Mouse (Mus musculus) cerebellum, postnatal 25 days (tissue): Measurements from ENCODE around the gene Rnf38.

Experiments used
- DNase-seq, 2 experiments: peaks; one replicate each; pipeline ENCODE4 v3.0.0; 2021; ENCODE audit warnings: mixed read lengths in 2 of 2

The Rnf38 gene

DNA sequence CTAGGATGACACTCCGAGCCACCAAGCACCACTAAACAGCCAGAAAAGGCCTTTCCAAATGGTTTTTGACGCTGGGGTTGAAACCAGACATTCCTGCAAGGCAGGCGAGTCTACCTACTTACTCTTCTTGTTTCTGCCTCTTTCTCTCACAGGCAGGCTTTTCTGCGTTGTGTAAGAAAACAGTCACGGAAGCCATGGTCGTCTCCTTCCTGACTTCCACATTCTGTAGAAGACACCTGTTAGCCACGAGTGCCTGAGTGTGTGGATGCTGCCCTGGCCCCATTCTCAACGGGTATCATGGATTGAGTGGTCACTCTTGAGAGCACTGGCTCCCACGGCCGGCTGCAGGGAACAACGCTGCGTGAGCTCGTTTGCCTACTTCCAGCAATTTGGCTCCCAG, 118.5 kb downstream of the Rnf38 start:
- DNase-seq = no peak

DNA sequence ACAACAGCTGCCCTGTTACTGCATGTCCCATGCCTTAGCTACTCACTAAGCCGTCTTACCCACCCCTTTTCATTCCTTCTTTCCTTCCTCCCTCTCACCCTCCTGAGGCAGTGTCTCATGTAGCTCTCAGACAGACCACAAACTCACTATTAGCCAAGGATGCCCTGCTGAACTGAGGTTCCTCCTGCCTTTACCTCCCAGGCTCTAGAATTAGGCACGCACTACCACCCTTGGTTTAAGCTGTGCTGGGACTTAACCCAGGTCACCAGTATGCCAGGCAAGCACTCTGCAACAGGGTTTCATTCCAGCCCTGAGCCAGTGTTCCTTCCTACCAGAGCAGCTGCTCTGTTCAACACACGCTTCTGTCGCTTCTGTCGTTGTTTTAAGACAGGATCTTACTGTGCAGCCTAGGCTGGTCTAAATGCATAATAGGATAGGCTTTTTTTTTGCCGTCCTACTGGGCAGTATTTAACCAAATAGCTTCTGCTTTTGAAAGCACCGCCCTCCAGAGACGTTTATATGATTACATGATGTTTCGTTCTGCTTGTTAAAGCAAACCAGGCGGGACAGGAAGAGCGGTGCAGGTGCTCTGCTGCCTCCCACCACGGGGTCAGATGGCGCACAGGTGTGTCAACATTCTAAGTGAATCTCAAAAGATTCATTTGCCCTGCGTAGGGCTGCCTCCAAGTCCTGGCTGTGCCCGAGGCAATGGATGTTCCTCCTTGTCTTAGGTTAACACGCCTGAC, 120.0 kb downstream of the Rnf38 start:
- DNase-seq = no peak

GRCm38 (mm10) chr4:44112741-44113140, 120.8 kb downstream of the Rnf38 start:
- no peak for DNase-seq

GRCm38 (mm10) chr4:44110771-44111170, 122.8 kb downstream of the Rnf38 start:
- DNase-seq = no peak

DNA sequence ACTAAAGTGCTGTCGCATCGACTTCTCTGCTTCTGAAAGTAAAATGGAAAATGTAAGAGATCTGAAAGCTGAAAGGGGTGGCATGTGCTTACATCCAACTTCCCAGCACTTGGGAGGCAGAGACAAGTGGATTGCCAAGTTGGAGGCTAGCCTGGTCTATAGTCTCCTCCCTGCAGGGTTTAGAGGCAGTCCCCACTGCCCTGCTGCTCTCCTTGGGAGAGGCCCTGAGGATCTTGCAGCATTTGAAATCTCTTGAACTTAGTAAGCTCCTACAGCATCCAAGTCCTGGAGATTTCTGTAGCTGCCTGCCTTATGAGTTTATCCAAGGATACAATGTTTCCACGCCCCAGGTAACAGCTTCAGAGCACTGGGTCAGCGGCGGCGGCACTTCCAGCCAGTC, 125.3 kb downstream of the Rnf38 start:
- no peak for DNase-seq

- no peak for DNase-seq
Measured at GRCm38 (mm10) chr4:44107339-44107738, 126.2 kb downstream of the Rnf38 start.

DNA sequence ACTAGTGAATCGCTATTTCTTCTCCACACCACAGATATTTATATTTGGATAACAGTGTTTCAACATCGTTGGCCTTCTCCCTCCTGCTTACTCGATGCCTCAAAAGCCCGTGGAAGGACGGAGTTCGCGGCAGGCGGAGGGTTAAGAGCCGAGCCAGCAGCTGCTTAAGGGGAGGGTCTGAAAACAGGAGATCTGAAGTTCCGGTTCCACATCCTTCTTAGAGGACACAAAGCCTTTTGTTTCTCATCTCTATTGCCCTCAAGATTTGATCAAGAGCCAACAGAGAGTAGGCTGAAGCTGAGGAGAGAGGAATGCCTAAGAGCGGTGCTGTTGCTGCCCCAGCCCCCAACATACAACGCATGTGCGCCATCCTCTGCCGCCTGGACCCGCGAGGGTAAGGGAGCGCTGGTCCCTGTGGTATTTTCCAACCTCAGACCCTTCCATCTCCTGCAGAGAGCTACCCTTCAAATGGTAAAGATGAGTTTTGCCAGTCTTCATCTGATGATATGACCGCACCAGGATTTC, 127.2 kb downstream of the Rnf38 start:
- no peak for DNase-seq

- no peak for DNase-seq
Measured at GRCm38 (mm10) chr4:44104195-44104917, 129.2 kb downstream of the Rnf38 start.

DNA sequence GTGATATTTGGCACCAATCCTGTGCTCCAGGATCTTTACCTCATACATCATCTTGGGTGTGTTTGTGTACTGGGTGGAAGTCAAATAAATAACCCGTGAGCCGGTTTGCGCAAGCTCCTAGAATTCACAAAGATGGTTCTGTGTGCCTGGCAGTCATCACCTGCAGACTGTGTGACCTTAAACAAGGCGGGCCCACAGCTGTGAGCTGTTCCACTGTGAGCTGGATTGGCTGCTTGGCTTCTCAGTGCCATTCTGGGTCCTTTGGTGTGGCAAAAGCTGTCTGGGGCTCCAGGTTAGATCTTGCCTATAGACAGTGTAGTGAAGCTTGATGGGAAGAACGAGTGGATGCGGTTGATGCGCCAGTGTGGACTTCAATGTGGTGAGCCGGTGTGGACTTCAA, 130.0 kb downstream of the Rnf38 start:
- DNase-seq = no peak

DNA sequence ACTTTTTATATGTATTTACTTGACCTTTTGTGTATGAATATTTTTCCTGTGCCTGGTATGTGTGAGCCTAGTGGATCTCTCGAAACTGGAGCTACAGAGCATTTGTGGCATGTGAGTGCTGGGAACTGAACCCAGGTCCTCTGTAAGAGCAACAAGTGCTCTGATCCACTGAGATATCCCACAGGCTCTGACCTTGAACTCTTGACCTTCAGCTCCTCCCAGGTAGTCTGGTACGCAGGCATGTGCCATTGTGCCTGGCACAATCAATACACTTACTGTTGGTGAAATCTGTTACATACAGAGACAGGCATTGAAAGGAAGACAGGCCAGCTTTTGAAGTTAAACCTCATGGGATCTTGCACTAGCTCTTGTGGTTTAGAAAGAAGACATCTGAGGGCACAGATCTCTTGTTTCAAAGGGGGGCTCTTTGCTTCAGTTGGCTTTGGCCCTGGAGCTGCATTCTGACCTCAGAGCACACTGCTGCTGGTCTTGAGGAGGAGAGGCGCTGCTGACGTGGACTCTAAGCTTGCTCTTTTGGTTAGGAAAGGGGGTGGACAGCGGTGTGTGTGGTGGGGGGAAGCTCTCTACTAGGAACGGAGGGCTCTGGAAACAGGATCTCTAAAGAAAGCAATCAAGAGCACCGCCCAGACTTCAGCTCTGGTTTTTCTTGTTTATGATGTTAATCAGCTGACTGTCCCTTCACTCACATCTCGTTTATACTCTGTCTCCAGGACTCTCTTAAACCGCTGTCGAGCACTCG, 135.8 kb downstream of the Rnf38 start:
- DNase-seq = no peak

GRCm38 (mm10) chr4:44094475-44094874, 139.1 kb downstream of the Rnf38 start:
- no peak for DNase-seq

DNA sequence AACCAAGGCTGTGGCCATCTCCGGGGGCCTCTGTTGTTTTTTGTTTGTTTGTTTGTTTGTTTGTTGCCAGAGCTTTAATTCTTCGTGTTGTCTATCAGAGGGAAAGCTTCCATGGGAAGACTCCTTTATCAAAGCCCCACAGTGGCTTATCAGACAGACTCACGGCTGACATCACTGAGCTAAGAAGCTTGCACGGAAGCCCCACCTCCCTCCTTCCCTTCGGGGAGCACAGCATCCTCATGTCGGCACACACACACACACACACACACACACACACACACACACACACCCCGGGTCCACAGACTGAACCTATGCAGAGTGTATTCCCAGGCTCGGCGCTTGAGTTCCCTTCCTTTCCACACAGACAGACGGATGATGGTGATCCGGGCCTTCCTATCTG, 141.2 kb downstream of the Rnf38 start:
- no peak for DNase-seq

- no peak for DNase-seq
Measured at GRCm38 (mm10) chr4:44085566-44085965, 148.0 kb downstream of the Rnf38 start.

DNA sequence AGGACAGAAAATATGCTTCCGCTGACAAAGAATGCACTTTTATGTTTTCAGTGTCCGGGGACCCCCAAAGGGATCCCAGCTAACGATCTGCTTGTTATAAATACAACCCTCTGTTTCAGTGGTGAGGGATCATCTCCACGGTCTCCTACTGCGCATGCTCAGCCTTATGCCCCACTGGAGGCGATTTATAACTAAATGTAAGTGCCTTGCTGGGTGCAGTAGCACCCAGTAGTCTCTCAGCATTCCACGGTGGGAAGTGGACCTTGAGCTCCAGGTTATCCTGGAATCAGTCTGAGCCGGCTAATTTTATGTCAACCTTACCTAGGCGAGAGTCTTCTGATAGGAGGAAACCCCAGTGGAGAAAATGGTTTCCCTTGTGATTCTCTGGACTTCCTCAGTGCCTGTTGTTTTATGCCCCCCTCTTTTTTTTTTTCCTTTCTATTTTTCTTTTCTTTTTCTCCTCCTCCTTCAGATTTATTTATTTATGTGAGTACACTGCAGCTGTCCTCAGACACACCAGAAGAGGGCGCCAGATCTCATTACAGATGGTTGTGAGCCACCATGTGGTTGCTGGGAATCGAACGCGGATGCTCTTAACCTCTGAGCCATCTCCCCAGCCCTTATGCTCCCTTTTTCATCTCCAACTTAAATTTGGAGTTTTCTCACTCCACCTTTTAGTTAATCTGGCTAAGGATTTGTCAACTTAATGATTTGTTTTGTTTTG, 148.8 kb downstream of the Rnf38 start:
- DNase-seq = no peak

GRCm38 (mm10) chr4:44083945-44084344, 149.6 kb downstream of the Rnf38 start, which contains the start of gene Gne:
Gene Gne (minus strand): TSS chr4:44084177.
- no peak for DNase-seq

GRCm38 (mm10) chr4:44078358-44078933, 155.1 kb downstream of the Rnf38 start:
- DNase-seq = no peak
